Mouse (Mus musculus) small intestine, adult 2 months (tissue): ENCODE measurements at regions not wholly inside any gene's neighbourhood (a gene's known extent, or its start where the extent isn't known, plus 50 kb on each side); places are given as distances from the start of the nearest gene placed in this dataset.

Source experiments
- CTCF ChIP-seq: fragments of 200-500 bp; IDR thresholded peaks from 2 replicates; pipeline ENCODE4 v1.5.1; 2012; ENCODE audit warnings: low read depth, mild to moderate bottlenecking, control low read depth, inconsistent platforms, low read length, moderate library complexity, mixed read lengths; ENCODE audit not compliant: insufficient replicate concordance, insufficient read length; ENCODE audit errors: extremely low read depth
- POLR2A ChIP-seq: fragments of 200-500 bp; IDR thresholded peaks from 2 replicates; pipeline ENCODE4 v1.6.1; 2012; ENCODE audit warnings: low read depth, mild to moderate bottlenecking, control low read depth, inconsistent platforms, low read length, moderate library complexity

DNA sequence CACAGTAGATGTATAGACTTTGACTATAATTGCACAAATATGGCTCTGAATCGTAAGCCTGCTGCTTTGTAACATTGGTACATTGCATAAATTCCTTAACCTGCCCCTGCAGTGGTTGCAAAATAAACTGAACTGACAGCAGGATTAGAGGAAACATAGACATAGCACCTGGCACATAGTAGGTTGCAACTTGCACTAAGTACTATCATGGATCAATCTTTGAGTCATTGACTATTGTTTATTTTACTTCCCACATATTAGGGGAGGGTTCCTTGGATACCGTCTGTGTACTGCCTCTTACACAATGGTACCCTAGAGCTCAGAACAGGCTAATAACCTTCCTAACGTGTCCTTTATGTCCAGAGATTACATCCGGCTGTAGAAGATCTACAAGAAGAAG, 371.3 kb upstream of the A1bg start:
- no peak for TF ChIP-seq POLR2A
- no peak for TF ChIP-seq CTCF
